Mouse (Mus musculus): Measurements from ENCODE around the gene Cldn14.
"Not testable (repeated sequence)": the region's sequence is repeated elsewhere in the genome, so short reads cannot be mapped to it uniquely, and the experiment has no call there.

Gene Cldn14

DNA sequence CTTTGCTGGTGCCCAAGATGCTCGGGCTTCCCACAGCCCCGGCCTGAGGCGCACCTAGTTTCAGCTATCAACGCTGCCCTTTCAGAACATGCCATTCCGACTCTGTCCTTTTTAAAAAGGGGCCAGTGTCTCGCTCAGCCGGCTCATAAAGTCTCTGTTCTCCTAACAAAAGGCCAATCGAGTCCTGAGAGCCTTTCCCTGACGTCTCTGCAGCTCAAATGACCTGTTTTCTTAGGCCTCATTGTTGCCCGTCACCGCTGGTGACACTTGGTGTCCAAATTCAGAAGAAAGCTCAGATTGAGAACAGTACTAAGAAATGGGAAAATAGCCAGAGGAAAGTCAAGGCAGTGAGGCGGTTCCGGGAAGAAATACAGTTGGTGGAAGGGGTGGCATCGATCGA is at the start of gene Cldn14:
Gene Cldn14 (minus strand): TSS at position 101 of the 400 bp plus-strand sequence.
- no peak for DNase-seq

DNA sequence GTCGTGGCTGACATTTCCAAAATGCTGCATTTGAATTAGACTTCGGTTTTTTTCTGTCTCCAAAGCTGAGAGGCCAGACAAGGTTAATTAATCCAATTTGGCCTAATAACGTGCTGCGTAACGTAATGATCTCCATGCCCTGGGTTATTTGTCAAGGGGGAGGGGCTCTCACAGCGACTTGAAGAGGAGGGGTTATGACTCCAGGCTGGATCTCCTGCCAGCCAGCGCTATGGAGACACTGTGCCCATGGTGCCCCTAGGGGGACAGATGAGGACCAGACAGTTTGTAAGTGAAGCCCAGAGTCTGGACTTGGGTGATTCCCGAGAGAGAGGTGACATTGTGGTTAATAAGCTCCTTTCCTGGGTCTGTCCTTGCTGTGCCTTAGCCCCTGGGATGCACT is 46.9 kb upstream of the Cldn14 start:
- no peak for DNase-seq

DNA sequence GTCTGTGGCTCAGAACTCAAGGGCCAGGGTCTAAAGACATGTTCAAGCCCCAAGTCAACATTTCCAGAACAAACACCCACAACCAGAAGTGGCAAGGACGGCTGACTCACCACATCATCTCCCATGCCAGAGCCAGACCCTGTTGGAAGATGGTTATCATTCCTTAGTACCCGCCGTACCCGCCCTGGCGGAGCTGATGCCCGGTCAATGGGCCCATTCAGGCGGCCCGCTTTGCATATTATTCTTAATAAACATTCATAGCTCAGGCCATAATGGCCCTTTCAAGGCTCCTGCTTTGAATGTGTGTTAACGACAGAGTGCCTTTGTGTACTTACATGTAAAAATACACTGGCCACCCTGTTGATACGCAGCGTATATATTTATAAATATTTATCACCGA is 46.5 kb upstream of the Cldn14 start:
- no peak for DNase-seq

DNA sequence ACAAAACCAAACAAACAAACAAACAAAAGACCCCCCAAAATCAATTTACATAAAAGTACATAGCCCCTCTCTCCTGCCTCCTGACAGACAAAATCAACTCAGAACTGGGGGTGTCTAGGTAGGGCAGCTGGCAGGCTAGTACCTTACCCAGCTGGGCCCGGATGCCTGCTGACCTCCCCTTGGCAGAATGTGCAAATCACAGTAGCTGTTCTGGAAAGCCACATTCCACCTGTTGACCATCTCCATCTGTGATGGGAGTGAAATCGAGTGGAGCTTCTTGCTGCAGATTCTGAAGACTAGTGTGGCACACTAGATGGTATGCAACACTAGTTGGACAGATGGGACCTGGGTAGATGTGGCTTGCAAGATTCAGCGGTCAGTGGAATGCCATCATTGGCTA is 41.7 kb upstream of the Cldn14 start:
- no peak for DNase-seq

DNA sequence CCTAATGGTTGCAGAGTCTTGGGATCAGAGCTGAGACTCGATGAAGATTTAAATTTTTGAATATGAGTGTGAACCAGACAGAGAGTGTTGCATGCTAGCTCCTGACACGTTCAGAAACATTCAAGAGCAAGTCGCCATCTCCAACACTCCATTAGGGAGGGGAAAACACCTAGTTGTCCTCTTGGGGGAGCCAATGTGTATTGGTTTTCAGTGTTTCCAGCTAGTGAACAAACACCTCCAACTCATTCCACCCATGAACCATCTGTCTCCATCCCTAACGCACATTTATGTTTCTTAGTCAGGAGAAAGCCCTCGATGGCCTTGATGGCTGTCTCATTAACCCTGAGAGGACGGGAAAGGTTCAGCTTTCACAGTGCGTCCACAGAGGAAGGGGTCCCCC is 36.4 kb upstream of the Cldn14 start:
- no peak for DNase-seq

DNA sequence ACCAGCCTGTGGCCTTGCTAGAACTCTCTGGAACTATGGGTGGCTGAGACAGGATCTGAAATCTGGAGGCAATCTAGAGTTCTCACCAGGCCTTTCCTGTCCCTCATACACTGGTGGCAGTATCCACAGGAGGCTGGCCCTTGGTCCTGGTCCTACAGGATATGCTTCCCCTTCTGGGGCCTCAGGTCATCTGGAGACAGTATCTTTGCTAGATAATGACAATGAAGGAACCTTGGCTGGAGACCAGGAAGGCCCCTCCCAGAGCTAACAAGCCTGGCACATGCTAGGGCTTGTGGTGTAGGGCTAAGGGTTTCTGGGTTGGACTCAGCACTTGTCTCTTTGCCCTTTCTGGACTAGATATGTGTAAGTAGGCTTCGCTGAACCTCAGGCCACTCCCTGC is 35.2 kb upstream of the Cldn14 start:
- DNase-seq: no peak

DNA sequence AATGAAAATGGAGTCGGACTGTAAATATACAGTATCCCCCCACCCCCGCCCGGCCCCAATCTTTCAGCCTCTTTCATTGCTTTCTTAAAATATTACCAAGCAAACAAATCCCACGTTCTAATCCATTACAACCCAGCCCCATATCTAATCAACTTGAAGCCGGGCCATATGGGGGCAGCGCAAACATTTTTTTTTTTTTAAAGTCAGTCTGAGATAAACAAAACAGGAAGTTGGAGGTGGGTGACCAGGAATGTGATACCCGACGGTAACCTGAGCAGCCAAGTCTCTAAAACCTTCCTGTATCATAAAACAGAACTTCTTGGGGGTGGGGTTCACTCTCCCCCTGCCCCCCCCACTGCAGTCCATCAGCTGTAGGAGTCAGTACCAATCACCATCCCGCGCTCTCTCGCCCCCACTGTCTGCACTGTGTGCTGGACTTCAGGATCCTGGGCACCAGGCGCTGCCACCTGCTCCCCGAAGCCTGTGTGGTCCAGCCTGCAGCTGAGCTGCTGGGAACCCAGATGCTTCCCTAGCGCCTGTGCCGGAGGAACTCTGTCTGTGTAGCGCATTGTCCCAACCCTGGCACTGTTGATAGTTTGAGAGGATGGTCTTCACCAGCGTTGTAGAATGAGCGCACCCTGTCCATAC is 32.6 kb upstream of the Cldn14 start:
- DNase-seq: no peak

DNA sequence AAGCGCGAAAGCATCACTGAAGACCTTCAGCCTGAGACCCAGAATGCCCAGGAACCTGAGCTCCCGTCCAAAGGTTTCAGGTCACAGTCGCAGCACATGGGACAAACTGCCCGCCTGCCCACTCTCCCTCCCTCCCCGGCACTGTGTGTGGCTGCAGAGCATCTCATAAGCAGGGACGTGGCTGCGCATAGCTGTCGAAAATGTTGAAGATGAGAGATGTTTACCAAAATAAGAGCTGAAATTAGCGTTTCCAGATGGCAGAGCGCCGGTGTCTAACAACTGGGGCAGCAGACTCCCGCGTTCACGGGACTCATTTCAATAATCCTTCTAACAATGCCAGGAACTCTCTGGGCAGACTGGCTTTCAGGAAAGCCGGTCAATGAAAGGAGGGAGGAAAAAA is 31.8 kb upstream of the Cldn14 start:
- no peak for DNase-seq

DNA sequence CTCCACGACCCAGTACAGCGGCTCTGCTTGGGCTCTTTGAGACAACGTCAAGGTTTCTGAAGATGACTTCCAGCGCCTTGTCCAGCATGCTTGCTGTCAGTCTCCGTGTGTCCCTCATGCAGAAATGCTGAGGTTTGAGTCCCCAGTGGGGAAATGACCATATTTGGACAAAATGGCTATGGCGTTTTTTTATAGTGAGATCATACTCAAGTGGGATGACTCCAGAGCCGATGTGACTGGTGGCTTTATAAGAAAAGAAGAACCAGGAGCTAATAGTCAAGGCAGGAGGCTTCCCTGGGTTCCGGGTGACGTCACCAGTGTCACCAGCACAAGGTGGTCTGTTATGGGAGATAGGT is 30.3 kb upstream of the Cldn14 start:
- no peak for DNase-seq

DNA sequence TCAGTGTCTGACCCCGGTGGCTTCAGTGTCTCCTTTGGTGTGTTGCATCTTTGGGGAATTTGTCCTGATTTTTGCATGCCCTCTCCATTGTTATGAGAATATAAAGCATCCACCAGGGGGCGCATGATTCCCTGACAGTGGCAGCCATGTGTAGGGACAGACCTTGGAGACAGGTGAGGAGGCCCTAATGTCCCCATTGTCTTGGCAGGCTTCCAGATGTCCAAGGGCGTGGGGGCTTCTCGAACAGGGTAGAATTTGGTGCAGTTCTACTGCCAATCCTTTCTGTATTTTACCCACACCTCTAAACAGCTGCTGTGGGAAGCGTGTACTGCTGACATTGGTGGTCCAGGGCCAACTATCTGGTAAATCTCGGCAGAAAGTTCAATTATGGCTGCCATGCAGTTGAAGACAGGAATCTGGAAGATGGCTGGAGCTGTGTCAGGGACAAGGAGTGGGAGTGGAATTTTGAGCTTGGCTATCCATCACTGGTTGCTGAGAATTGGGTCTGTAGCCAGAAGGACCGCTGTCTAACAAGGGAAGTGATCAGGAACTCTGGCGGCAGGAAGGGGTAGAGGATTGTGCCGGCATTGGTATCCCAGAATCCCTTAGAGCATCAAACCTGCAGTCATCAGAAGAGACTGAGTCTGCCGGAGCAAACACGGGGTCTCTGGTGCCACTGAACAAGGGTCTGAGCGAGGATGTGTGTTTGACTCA is 29.8 kb upstream of the Cldn14 start:
- DNase-seq: peak; percentile 56

DNA sequence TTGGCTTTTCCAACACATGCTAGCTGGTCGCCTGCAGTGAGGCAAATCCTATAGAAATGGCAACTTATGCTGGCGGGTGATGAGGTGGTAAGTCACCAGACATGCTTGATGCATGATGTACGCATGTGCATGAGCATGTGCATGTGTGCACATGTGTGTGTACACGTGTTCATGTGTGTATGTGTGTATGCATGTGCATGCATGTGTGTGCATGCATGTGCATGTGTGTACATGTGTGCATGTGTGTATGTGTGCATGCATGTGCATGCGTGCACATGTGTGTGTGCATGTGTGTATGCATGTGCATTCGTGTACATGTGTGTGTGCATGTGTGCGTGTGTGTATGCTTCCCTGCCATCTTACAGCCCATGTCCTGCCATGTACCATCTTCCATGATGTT is 28.6 kb upstream of the Cldn14 start:
- no peak for DNase-seq

DNA sequence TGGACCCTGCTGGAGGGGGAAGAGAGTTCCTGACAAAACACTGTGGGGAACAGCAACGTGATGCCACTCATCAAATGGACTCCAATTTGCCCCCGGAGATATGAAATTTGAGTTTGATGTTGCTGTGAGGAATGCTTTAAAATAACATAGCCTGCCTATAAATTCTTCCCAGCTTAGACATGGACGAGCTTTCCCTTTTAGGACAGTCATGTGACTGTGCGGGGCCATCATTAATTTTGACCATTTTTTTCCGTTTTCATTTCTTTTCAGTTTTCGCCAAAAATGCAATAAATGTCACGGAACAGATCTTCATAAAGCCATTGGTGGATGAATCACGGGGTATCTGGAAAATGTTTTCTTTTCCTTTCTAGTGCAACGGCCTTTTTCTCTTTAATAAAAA is 25.5 kb upstream of the Cldn14 start:
- DNase-seq: no peak

DNA sequence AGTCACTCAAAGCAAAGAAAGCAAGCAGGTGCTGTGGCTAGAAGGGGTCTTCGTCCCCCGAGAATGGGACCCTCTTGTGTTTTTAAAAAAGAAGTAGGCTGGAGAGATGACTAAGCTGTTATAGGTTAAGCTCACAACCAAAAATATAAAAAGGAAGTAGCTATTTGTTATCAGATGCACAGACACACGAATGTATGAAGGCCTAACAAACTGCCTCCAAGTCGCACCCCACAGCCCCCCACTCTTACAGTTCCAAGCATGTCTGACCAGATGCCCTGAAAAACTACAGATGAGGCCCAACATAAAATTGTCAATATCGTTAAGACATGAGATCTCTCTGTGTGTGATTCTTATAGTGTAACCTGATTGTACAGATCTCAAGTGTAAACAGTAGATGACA is 23.6 kb upstream of the Cldn14 start:
- DNase-seq: no peak

DNA sequence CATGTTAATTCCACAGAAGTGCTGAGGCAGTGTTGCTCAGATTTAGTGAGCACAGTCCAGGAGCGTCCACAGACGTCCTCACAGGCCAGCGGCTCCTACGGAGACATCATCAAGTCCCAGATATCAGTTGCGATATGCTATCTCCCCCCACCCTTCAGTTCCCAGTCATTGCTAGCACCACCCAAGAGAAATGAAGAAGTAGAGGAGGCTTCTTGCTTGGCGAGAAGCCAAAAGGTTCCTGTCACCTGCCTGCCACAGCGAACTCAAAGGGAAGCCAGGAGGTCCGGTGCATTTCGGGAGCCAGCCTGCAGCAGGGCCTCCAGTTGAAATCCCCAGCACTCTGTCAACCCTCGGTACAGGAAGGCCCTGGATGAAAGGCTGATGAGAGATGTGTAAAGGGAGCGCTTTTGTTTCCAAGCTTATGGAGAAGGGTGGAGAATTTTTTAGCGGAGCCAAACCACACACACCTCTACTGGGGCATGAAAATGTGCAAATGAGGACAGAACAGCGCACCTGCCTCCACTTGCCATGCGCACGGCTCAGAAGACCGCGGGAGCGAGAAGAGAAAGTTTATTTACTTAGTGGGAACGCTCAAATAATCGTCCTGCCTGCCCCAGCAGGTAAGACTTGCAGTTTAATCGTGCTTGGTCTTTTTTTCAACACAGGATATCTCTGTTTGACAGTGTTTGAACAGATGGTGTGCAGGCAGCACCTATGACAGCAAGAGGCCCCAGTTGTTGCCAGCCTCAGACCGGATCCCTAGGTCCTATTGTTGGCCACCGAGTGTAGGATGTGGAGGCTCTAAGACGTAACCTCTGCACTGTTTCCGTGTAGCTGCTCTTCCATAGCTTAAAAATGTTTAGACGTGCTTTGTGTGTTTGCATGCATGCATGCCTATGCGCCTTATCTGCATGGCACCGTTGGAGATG is 15.0 kb upstream of the Cldn14 start:
- no peak for DNase-seq

DNA sequence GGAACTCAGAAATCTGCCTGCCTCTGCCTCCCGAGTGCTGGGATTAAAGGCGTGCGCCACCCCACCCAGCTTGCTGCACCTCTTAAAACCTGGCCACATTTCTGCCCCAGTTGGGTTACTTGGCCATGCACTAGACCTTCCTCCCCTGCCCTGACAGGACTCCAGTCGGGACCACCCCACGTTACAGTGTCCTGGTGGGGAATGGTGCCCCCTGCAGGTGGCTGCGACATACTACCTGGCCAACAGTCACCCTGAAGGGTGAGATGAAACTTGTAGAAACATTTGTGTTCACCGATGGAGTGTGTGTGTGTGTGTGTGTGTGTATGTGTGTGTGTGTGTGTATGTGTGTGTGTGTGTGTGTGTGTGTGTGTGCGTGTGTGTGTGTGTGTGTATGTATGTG is 11.1 kb upstream of the Cldn14 start:
- DNase-seq: not testable (repeated sequence)

DNA sequence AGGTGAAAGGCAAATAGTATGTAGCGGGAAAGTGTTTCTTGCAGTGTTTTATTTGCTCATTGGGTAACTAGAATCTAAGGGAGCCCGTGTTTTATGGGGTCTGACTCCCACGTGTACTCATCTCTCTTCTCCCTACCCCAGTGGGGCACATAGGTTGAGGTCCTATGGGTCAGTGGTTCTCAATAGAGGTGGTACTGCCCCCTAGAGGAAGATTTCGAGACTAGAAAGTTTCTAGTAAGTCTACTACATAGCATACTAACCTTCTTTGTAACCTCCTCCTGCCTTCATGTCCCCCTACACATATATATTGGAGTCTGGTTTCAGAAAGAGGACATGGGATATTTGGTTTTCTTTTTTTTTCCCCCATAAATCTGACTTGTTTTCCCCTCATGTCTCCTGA is 9.3 kb upstream of the Cldn14 start:
- DNase-seq: no peak

DNA sequence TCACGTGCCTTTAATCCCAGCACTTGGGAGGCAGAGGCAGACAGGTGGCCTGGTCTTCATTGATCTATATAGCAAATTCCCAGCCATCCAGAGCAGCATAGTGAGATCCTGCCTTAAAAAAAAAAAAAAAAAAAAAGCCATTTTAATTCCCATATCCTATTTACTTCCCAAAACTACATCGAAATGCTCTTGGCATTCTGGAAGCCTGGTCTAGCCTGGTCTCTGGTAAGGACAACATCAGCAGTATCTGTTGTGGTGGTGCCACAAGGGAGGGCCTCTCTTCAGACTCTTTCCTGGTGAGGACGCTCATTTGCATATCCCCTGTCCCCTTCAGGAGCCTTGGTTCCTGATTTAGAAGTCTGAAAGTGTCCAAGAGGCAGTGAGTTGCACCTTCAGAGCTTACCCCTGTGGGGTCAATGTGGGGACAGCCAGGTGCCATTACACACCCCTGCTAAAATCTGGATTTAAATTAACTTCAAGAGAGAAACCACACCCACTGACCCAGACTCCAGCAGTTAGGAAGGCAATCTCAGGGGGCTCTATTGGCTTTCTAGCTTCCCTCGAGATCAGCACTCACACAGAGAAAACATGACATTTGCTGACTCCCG is 6.0 kb upstream of the Cldn14 start:
- no peak for DNase-seq

DNA sequence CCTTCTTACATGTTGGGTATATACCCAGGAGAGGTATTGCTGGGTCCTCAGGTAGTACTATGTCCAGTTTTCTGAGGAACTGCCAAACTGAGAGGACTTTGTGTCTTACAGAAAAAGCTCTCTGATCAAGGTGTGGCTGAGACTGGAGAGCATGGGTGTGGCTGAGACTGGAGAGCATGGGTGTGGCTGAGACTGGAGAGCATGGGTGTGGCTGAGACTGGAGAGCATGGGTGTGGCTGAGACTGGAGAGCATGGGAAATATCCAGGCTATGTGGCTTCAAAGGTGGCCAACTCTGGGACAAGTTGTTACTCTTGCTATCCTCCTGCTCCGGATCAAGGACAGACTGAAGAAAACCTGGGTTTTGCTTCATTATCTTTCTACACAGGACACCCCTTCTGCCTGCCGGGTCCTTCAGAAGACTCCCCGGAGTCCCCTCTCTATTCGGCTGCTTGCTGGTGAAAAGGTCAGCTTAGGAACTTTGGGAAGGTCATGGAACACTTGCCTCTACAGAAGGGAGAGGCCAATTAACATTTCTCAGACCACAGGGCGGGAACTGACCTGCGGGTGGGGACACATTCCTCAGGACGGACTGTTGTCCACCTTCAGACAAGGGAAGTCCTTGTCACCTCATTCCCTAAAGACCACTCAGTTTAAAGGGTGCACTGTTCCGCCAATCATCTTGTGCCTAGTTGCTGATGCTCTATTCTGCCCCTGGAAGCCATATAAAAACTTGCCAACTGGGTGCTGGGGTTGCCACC is 4.9 kb upstream of the Cldn14 start:
- DNase-seq: not testable (repeated sequence)

DNA sequence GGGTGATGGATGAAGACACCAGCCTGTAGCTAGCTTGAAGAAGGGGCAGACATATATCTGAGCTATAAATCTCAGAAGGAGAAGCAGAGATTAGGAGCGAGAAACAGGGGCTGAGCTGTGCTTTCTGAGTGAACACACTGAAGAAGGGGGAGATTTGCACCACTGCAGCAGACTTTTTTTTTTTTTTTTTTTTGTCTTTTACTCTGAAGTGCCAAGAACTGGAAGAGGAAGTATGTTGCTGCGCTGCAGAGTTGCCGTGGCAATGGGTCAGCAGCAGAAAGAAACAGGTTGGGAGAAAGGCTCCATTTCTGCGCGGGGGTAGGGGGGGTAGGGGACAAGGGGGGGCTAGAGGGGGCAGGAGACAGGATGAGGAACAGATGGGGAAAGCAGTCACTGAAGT is 2.6 kb upstream of the Cldn14 start:
- no peak for DNase-seq

DNA sequence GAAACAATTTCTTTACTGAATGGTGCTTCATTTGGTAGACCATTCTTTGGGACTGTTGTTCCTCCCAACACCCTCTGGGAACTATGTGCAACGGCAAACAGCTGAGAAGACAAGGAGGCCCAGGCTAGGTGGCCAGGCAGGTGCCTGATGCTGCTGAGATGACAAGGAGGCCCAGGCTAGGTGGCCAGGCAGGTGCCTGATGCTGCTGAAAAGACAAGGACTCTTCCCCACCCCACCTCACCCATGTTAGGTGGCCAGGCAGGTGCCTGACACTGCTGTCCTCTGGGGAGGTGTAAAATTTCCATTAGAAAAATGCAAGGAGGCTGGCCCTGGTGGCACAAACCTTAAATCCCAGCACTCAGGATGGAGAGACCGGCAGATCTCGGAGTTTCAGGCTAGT is 2.0 kb upstream of the Cldn14 start:
- DNase-seq: no peak

DNA sequence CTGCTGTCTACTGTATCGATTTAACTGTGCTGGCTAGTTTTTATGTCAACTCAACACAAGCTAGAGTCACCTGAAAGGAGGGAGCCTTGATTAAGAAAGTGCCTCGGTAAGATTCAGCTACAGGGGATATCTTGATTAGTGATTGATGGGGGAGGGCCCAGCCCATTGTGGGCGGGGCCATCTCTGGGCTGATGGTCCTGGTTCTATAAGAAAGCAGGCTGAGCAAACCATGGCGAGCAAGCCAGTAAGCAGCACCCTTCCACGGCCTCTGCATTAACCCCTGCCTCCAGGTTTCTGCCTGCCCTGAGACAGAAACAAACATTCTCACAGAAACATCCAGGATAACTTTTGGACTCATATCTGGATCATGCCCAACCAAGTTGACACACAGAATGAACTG is 1.5 kb upstream of the Cldn14 start:
- no peak for DNase-seq

DNA sequence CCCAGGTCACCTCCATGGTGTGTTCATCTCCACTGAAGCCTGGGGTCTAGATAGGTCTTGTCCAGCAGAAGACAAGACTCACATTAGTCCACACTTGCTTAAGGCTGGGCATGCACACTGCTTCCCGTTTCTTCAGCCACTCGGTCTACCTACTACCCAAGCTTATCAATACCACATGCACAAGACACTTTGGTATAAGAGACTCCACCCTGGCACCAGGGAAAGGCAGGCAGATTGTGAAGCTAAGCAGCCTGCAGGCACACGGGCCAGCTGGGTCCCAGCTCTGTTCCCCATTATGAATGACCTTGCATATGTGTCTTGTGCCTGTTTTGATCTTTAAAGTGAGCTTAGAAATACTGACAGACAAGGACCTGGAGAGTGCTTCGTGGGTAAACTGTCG is 719 bp upstream of the Cldn14 start:
- no peak for DNase-seq
